Comparison of ENCODE assay signal across 14 mouse cellular contexts in the genomic region with DNA sequence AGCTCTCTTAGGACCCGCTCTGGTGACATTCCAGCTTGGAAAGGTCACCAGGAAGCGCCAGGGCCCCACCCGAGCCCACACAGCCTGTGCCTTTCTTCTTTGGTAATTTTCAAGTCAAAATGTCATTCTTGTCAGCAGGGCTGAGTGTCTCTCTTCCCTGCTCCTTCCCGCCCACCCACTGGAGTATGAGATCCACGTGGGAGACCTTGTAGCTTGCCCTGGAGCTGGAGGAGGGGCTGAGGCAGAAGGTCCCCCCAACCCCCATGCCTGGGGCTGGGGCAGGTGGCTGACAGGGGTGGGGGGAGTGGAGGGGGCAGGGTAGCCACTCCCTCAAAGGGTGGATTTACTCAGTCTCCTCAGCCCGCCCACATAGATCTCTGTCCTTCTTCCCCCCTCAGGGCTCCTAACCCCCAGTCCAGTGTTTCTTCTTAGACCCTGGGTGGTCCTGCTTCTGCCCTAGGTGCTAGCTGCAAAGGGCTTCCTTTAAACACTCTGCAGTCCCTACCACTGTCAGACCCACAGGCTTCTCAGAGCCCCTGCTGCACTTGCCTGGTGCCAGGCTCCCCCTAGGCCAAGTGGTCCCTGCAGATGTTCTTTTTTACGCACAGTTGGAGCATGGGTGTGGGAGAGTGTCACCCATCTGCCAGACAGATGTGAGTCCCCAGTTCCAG. TPM values are rescaled to one million over a fixed set of nuclear protein-coding genes. Genes with fewer than 3 reads are reported as not detected.
DNase-seq lines count a peak whose midpoint lies in the region; ATAC-seq and TF ChIP-seq lines count a peak whose summit lies in the region.
"Had no signal": no experiment of that assay in that cellular context is flagged by ENCODE, and none has a peak within 500 bp of the region (broad histone marks: within the 10 kb centered on the region; RNA-seq: fewer than 3 reads in every experiment).

No protein-coding gene starts in this region.

- no peak overlapping the region for H3K9ac ChIP-seq in hindbrain, embryonic 14.5 days
- no peak overlapping the region for H3K9ac ChIP-seq in ES-Bruce4 (ENCODE audit: low read depth, poor library complexity, severe bottlenecking)
- no peak overlapping the region for H3K9ac ChIP-seq in intestine, embryonic 16.5 days (ENCODE audit: low read depth, low read length)
- H3K9ac ChIP-seq: liver, postnatal 0 days had no signal

- ATAC-seq in hindbrain, embryonic 14.5 days (ENCODE audit: low FRiP score): no peak
- ATAC-seq in intestine, embryonic 16.5 days: 0 out of 2 replicates have a peak, but pooled peaks have one; percentile 16
- no peak for ATAC-seq in cerebellum, adult (ENCODE audit: insufficient number of reproducible peaks, low FRiP score, low TSS enrichment)
- ATAC-seq: liver, postnatal 0 days had no signal

- peak overlapping the region; percentile 57 for H3K27ac ChIP-seq in hindbrain, embryonic 10.5 days
- H3K27ac ChIP-seq in hindbrain, embryonic 14.5 days: no peak overlapping the region
- 0 out of 2 replicates have a peak overlapping the region, but pooled peaks have one; percentile 12 for H3K27ac ChIP-seq in ES-Bruce4 (ENCODE audit: insufficient read depth, low read length)
- H3K27ac ChIP-seq in intestine, embryonic 16.5 days (ENCODE audit: low read length): no peak overlapping the region

- peak; percentile 23 for DNase-seq in hindbrain, embryonic 10.5 days (ENCODE audit: low spot score)
- no peak for DNase-seq in hindbrain, embryonic 14.5 days (ENCODE audit: low spot score)
- DNase-seq in embryo, embryonic 11 days: peak; percentile 34
- no peak for DNase-seq in testis, postnatal 10 days (ENCODE audit: low spot score)
- no peak for DNase-seq in urinary bladder, postnatal 4 days (ENCODE audit: low spot score in 2 of 2)
- DNase-seq: B cell, adult 2 months; cerebellum, postnatal 14 days; gastrocnemius, postnatal 14 days; kidney, adult 8-10 months; liver, postnatal 0 days had no signal

- no peak; the same call in none of the 2 replicates for TF ChIP-seq EP300 in ES-Bruce4 (IDR thresholded peaks at IDR 0.05; ENCODE audit: insufficient read depth, low read depth, low read length)

- no peak for TF ChIP-seq CTCF in ES-Bruce4 (IDR thresholded peaks at IDR 0.05; ENCODE audit: low read depth, low read length)

- no peaks in the 10 kb centered on the region for H3K36me3 ChIP-seq in hindbrain, embryonic 10.5 days
- no peaks in the 10 kb centered on the region for H3K36me3 ChIP-seq in hindbrain, embryonic 14.5 days (replicated peaks; ENCODE audit: control insufficient read depth, insufficient read depth)
- no peaks in the 10 kb centered on the region for H3K36me3 ChIP-seq in ES-Bruce4 (ENCODE audit: control insufficient read depth, insufficient read depth, low read length, poor library complexity, severe bottlenecking)
- H3K36me3 ChIP-seq in intestine, embryonic 16.5 days (ENCODE audit: control insufficient read depth, insufficient read depth, low read length): no peaks in the 10 kb centered on the region

- no peak for TF ChIP-seq POLR2A in ES-Bruce4 (IDR thresholded peaks at IDR 0.05; ENCODE audit: insufficient read depth, low read length)

- no peaks in the 10 kb centered on the region for H3K9me3 ChIP-seq in hindbrain, embryonic 10.5 days
- no peaks in the 10 kb centered on the region for H3K9me3 ChIP-seq in hindbrain, embryonic 14.5 days (ENCODE audit: control insufficient read depth, low read length)
- no peaks in the 10 kb centered on the region for H3K9me3 ChIP-seq in ES-Bruce4 (replicated peaks; ENCODE audit: control insufficient read depth, insufficient read depth, low read length, poor library complexity, severe bottlenecking)
- H3K9me3 ChIP-seq in intestine, embryonic 16.5 days (ENCODE audit: control insufficient read depth, low read length): no peaks in the 10 kb centered on the region

- peaks cover 66% of the 10 kb centered on the region for H3K4me1 ChIP-seq in hindbrain, embryonic 10.5 days (replicated peaks)
- no peaks in the 10 kb centered on the region; the same call in 1 of the 2 replicates for H3K4me1 ChIP-seq in hindbrain, embryonic 14.5 days (replicated peaks; ENCODE audit: control insufficient read depth, insufficient read depth, low read length)
- H3K4me1 ChIP-seq in ES-Bruce4 (ENCODE audit: control insufficient read depth, insufficient read depth, low read length): peaks cover 19% of the 10 kb centered on the region
- peaks cover 7% of the 10 kb centered on the region; the same call in 1 of the 2 replicates for H3K4me1 ChIP-seq in intestine, embryonic 16.5 days (ENCODE audit: control insufficient read depth, insufficient read depth, low read length)

- WGBS in hindbrain, embryonic 10.5 days: 31% methylated on average over 7 of the region's 7 CpGs
- 34% methylated on average over 7 of the region's 7 CpGs for WGBS in hindbrain, embryonic 14.5 days
- 40% methylated on average over 7 of the region's 7 CpGs for WGBS in intestine, embryonic 16.5 days

- no peak overlapping the region for H3K4me3 ChIP-seq in hindbrain, embryonic 10.5 days
- H3K4me3 ChIP-seq in hindbrain, embryonic 14.5 days (replicated peaks; ENCODE audit: low read length): no peak overlapping the region
- no peak overlapping the region for H3K4me3 ChIP-seq in ES-Bruce4 (ENCODE audit: low read depth, low read length)
- no peak overlapping the region for H3K4me3 ChIP-seq in intestine, embryonic 16.5 days (ENCODE audit: low read length)

- peaks cover 32% of the 10 kb centered on the region for H3K27me3 ChIP-seq in hindbrain, embryonic 10.5 days (ENCODE audit: insufficient read depth, poor library complexity, severe bottlenecking)
- no peaks in the 10 kb centered on the region for H3K27me3 ChIP-seq in hindbrain, embryonic 14.5 days (ENCODE audit: control insufficient read depth, insufficient read depth, low read length)
- H3K27me3 ChIP-seq in ES-Bruce4 (ENCODE audit: control insufficient read depth, insufficient read depth, low read length, poor library complexity, severe bottlenecking): no peaks in the 10 kb centered on the region
- no peaks in the 10 kb centered on the region; the same call in 1 of the 2 replicates for H3K27me3 ChIP-seq in intestine, embryonic 16.5 days (replicated peaks; ENCODE audit: control insufficient read depth, insufficient read depth, low read length)

- no peak overlapping the region for H3K4me2 ChIP-seq in hindbrain, embryonic 14.5 days (replicated peaks)
- H3K4me2 ChIP-seq in intestine, embryonic 16.5 days (ENCODE audit: low read depth, low read length): no peak overlapping the region
- H3K4me2 ChIP-seq: heart, embryonic 11.5 days had no signal

RNA-seq across cellular contexts. Expression of a gene that starts 52.5 kb away (rescaled TPM):
- polyA plus RNA-seq in hindbrain, embryonic 10.5 days (2016; fragmentation: Nextera tagmentation; extraction: Ambion mirVana): 3.0 and 5.6 TPM in 2 replicates
- polyA plus RNA-seq in hindbrain, embryonic 14.5 days (2014; fragmentation: Nextera tagmentation; extraction: Ambion mirVana): 38.1 and 42.8 TPM in 2 replicates
- polyA plus RNA-seq in ES-Bruce4 (2011; ENCODE audit: insufficient read depth, insufficient read length, low read depth, missing spikeins): 1.8 and 4.4 TPM in 2 replicates
- 5.3 and 5.9 TPM in 2 replicates for polyA plus RNA-seq in intestine, embryonic 16.5 days (2015; fragmentation: Nextera tagmentation; extraction: Ambion mirVana)

Comparison
In these comparisons a context has a peak if more than half of its experiments do, and no peak if none do; other contexts are left out.
1. DNase-seq: peak in hindbrain, embryonic 10.5 days (single experiment) and embryo, embryonic 11 days (single experiment); none in hindbrain, embryonic 14.5 days (single experiment), testis, postnatal 10 days (single experiment) and urinary bladder, postnatal 4 days (0 of 2).
2. H3K27ac ChIP-seq: peak in hindbrain, embryonic 10.5 days (single experiment) and ES-Bruce4 (single experiment); none in hindbrain, embryonic 14.5 days (single experiment) and intestine, embryonic 16.5 days (single experiment).